Mouse (Mus musculus): ENCODE data around the gene Rpsa. TPM values are rescaled to one million over a fixed set of nuclear protein-coding genes. Genes with fewer than 3 reads are reported as not detected.

The Rpsa gene
- polyA plus RNA-seq, 1 experiment from 2014 or later, result 1,323 TPM

GRCm38 (mm10) chr9:120149222-120149828, 21.8 kb downstream of the Rpsa start, which contains the start of gene Mobp:
TSS of gene Mobp (plus strand) at chr9:120149707.
- no peak for TF ChIP-seq CTCF (IDR thresholded peaks at IDR 0.05; ENCODE audit: low read depth)
- DNase-seq (ENCODE audit: low spot score) (no peak), ATAC-seq (replicated peaks; ENCODE audit: low FRiP score, low read depth) (no peak)
- Histone ChIP-seq H3K4me2 (ENCODE audit: low read length) (no peak within 1 kb of the TSS), H3K4me3 (replicated peaks; ENCODE audit: low read depth, low read length) (no peak within 1 kb of the TSS), H3K27ac (no peak within 1 kb of the TSS), H3K4me1 (replicated peaks; ENCODE audit: insufficient read depth, low read length) (no peaks in the 10 kb centered on the region), H3K27me3 (ENCODE audit: insufficient read depth, low read length) (no peaks in the 10 kb centered on the region), H3K9ac (ENCODE audit: low read depth, low read length) (no peak within 1 kb of the TSS), H3K9me3 (replicated peaks; ENCODE audit: low read length) (no peaks in the 10 kb centered on the region), H3K36me3 (ENCODE audit: insufficient read depth, low read length) (no peaks in the 10 kb centered on the region)
- 80% methylated on average over 11 of the region's 11 CpGs for WGBS

GRCm38 (mm10) chr9:120151152-120151551, 23.7 kb downstream of the Rpsa start:
- no peak for TF ChIP-seq CTCF (IDR thresholded peaks at IDR 0.05; ENCODE audit: low read depth)
- Histone ChIP-seq H3K4me1 (replicated peaks; ENCODE audit: insufficient read depth, low read length) (no peaks in the 10 kb centered on the region), H3K9me3 (replicated peaks; ENCODE audit: low read length) (no peaks in the 10 kb centered on the region), H3K9ac (ENCODE audit: low read depth, low read length) (no peak overlapping the region), H3K4me3 (replicated peaks; ENCODE audit: low read depth, low read length) (no peak overlapping the region), H3K36me3 (ENCODE audit: insufficient read depth, low read length) (no peaks in the 10 kb centered on the region), H3K4me2 (ENCODE audit: low read length) (no peak overlapping the region), H3K27ac (no peak overlapping the region), H3K27me3 (ENCODE audit: insufficient read depth, low read length) (no peaks in the 10 kb centered on the region)
- DNase-seq (ENCODE audit: low spot score) (no peak), ATAC-seq (replicated peaks; ENCODE audit: low FRiP score, low read depth) (no peak)
- 79% methylated on average over 5 of the region's 5 CpGs for WGBS

- no peaks in the 10 kb centered on the region for H3K4me1 ChIP-seq (replicated peaks; ENCODE audit: insufficient read depth, low read length)
- no peak overlapping the region for H3K4me2 ChIP-seq (ENCODE audit: low read length)
- H3K36me3 ChIP-seq (ENCODE audit: insufficient read depth, low read length), result no peaks in the 10 kb centered on the region
- H3K27me3 ChIP-seq (ENCODE audit: insufficient read depth, low read length), result no peaks in the 10 kb centered on the region
- 75% methylated on average over 12 of the region's 12 CpGs for WGBS
- H3K9me3 ChIP-seq (replicated peaks; ENCODE audit: low read length), result no peaks in the 10 kb centered on the region
- no peak overlapping the region for H3K9ac ChIP-seq (ENCODE audit: low read depth, low read length)
- no peak for TF ChIP-seq CTCF (IDR thresholded peaks at IDR 0.05; ENCODE audit: low read depth)
- DNase-seq (ENCODE audit: low spot score), result no peak
- ATAC-seq (replicated peaks; ENCODE audit: low FRiP score, low read depth), result no peak
- no peak overlapping the region for H3K4me3 ChIP-seq (replicated peaks; ENCODE audit: low read depth, low read length)
- H3K27ac ChIP-seq, result no peak overlapping the region
Observed at GRCm38 (mm10) chr9:120151906-120152399, 24.5 kb downstream of the Rpsa start.

GRCm38 (mm10) chr9:120158047-120158446, 30.6 kb downstream of the Rpsa start:
- Histone ChIP-seq H3K4me2 (ENCODE audit: low read length) (no peak overlapping the region), H3K27ac (no peak overlapping the region), H3K4me3 (replicated peaks; ENCODE audit: low read depth, low read length) (no peak overlapping the region), H3K36me3 (ENCODE audit: insufficient read depth, low read length) (no peaks in the 10 kb centered on the region), H3K4me1 (replicated peaks; ENCODE audit: insufficient read depth, low read length) (no peaks in the 10 kb centered on the region), H3K9ac (ENCODE audit: low read depth, low read length) (no peak overlapping the region), H3K9me3 (replicated peaks; ENCODE audit: low read length) (no peaks in the 10 kb centered on the region), H3K27me3 (ENCODE audit: insufficient read depth, low read length) (no peaks in the 10 kb centered on the region)
- DNase-seq (ENCODE audit: low spot score) (peak; percentile 9), ATAC-seq (replicated peaks; ENCODE audit: low FRiP score, low read depth) (peak; percentile 65; the same call in 1 of the 2 replicates)
- no peak for TF ChIP-seq CTCF (IDR thresholded peaks at IDR 0.05; ENCODE audit: low read depth)
- 39% methylated on average over 4 of the region's 4 CpGs for WGBS

GRCm38 (mm10) chr9:120163862-120164261, 36.4 kb downstream of the Rpsa start:
- Histone ChIP-seq H3K9me3 (replicated peaks; ENCODE audit: low read length) (no peaks in the 10 kb centered on the region), H3K9ac (ENCODE audit: low read depth, low read length) (no peak overlapping the region), H3K4me1 (replicated peaks; ENCODE audit: insufficient read depth, low read length) (no peaks in the 10 kb centered on the region), H3K36me3 (ENCODE audit: insufficient read depth, low read length) (no peaks in the 10 kb centered on the region), H3K27me3 (ENCODE audit: insufficient read depth, low read length) (no peaks in the 10 kb centered on the region), H3K4me3 (replicated peaks; ENCODE audit: low read depth, low read length) (no peak overlapping the region), H3K4me2 (ENCODE audit: low read length) (no peak overlapping the region), H3K27ac (no peak overlapping the region)
- no peak for DNase-seq (ENCODE audit: low spot score)
- 87% methylated on average over 16 of the region's 16 CpGs for WGBS
- ATAC-seq (replicated peaks; ENCODE audit: low FRiP score, low read depth), result no peak
- no peak for TF ChIP-seq CTCF (IDR thresholded peaks at IDR 0.05; ENCODE audit: low read depth)

- WGBS, result 62% methylated on average over 11 of the region's 11 CpGs
Observed at GRCm38 (mm10) chr9:120167826-120168225, 40.3 kb downstream of the Rpsa start.

More at GRCm38 (mm10) chr9:120167826-120168225, 40.3 kb downstream of the Rpsa start:
- Histone ChIP-seq H3K9ac (ENCODE audit: low read depth, low read length) (no peak overlapping the region), H3K36me3 (ENCODE audit: insufficient read depth, low read length) (no peaks in the 10 kb centered on the region), H3K4me3 (replicated peaks; ENCODE audit: low read depth, low read length) (no peak overlapping the region), H3K27me3 (ENCODE audit: insufficient read depth, low read length) (no peaks in the 10 kb centered on the region), H3K4me2 (ENCODE audit: low read length) (no peak overlapping the region), H3K27ac (no peak overlapping the region), H3K4me1 (replicated peaks; ENCODE audit: insufficient read depth, low read length) (no peaks in the 10 kb centered on the region), H3K9me3 (replicated peaks; ENCODE audit: low read length) (no peaks in the 10 kb centered on the region)
- no peak for TF ChIP-seq CTCF (IDR thresholded peaks at IDR 0.05; ENCODE audit: low read depth)
- no peak for DNase-seq (ENCODE audit: low spot score)
- ATAC-seq (replicated peaks; ENCODE audit: low FRiP score, low read depth), result no peak
